Mouse (Mus musculus) heart, embryonic 12.5 days (tissue): Measurements from ENCODE around the gene Matn3. TPM values are rescaled to one million over a fixed set of nuclear protein-coding genes. Genes with fewer than 3 reads are reported as not detected.

Source experiments
- ATAC-seq: fragments of 200-750 bp; cut with Nextera tagmentation; 2 replicates; pipeline ENCODE4 v1.8.0; 2017; ENCODE audit warnings: moderate TSS enrichment, moderate library complexity; ENCODE audit not compliant: insufficient number of reproducible peaks, low FRiP score
- H3K27ac ChIP-seq: fragments of 300-500 bp; sonication (generic); 2 replicates; pipeline ENCODE4 v1.5.1; 2016; ENCODE audit warnings: mild to moderate bottlenecking, moderate library complexity; ENCODE audit not compliant: poor library complexity, severe bottlenecking
- H3K27me3 ChIP-seq: fragments of 300-500 bp; sonication (generic); replicated peaks from 2 replicates; pipeline ENCODE4 v1.6.1; 2016; ENCODE audit warnings: mild to moderate bottlenecking, moderate library complexity
- H3K36me3 ChIP-seq: fragments of 300-500 bp; sonication (generic); 2 replicates; pipeline ENCODE4 v1.6.1; 2016; ENCODE audit warnings: mild to moderate bottlenecking, moderate library complexity
- H3K4me1 ChIP-seq: fragments of 300-500 bp; sonication (generic); replicated peaks from 2 replicates; pipeline ENCODE4 v1.6.1; 2016; ENCODE audit warnings: mild to moderate bottlenecking
- H3K4me2 ChIP-seq: fragments of 300-500 bp; sonication (generic); 2 replicates; pipeline ENCODE4 v1.6.1; 2016; ENCODE audit warnings: mild to moderate bottlenecking, moderate library complexity
- H3K4me3 ChIP-seq: fragments of 300-500 bp; sonication (generic); 2 replicates; pipeline ENCODE4 v1.5.1; 2016; ENCODE audit warnings: mild to moderate bottlenecking
- H3K9ac ChIP-seq: fragments of 300-500 bp; sonication (generic); 2 replicates; pipeline ENCODE4 v1.6.1; 2016; ENCODE audit warnings: mild to moderate bottlenecking, moderate library complexity
- H3K9me3 ChIP-seq: fragments of 300-500 bp; sonication (generic); replicated peaks from 2 replicates; pipeline ENCODE4 v1.6.1; 2016; ENCODE audit warnings: mild to moderate bottlenecking, moderate library complexity
- WGBS: fragments of 180-500 bp; shearing (Covaris S2); methylation state at CpG from one replicate; pipeline ENCODE4 v1.1.7; 2016; 5-methylcytosine and 5-hydroxymethylcytosine counted together
- polyA plus RNA-seq: library from polyadenylated mRNA; unstranded; fragments of >200 nt; fragmentation: Nextera tagmentation; extraction: Ambion mirVana; gene quantifications from 2 replicates; pipeline ENCODE4 v1.2.1, GENCODE M21; 2016

Gene Matn3
- polyA plus RNA-seq, 1 experiment from 2014 or later: 0.77 TPM

GRCm38 (mm10) chr12:8975076-8975475, 27.3 kb downstream of the Matn3 start:
- no peaks in the 10 kb centered on the region for H3K9me3 ChIP-seq
- no peak overlapping the region for H3K27ac ChIP-seq
- H3K27me3 ChIP-seq: no peaks in the 10 kb centered on the region
- no peak overlapping the region for H3K4me2 ChIP-seq
- no peak overlapping the region for H3K9ac ChIP-seq
- no peak for ATAC-seq
- H3K36me3 ChIP-seq: peaks cover 6% of the 10 kb centered on the region
- peaks cover 10% of the 10 kb centered on the region for H3K4me1 ChIP-seq
- 91% methylated on average over 3 of the region's 3 CpGs for WGBS
- H3K4me3 ChIP-seq: no peak overlapping the region

- ATAC-seq: no peak
- no peak overlapping the region for H3K27ac ChIP-seq
- no peak overlapping the region for H3K4me2 ChIP-seq
- peaks cover 3% of the 10 kb centered on the region; the same call in 1 of the 2 replicates for H3K36me3 ChIP-seq
- no peaks in the 10 kb centered on the region for H3K27me3 ChIP-seq
- no peaks in the 10 kb centered on the region for H3K4me1 ChIP-seq
- H3K4me3 ChIP-seq: no peak overlapping the region
- no peaks in the 10 kb centered on the region for H3K9me3 ChIP-seq
- WGBS: 67% methylated on average over 8 of the region's 8 CpGs
- no peak overlapping the region for H3K9ac ChIP-seq
Measured at GRCm38 (mm10) chr12:8993231-8993630, 45.5 kb downstream of the Matn3 start.

- H3K9me3 ChIP-seq: no peaks in the 10 kb centered on the region
- H3K27me3 ChIP-seq: no peaks in the 10 kb centered on the region
- peaks cover 6% of the 10 kb centered on the region; the same call in 1 of the 2 replicates for H3K36me3 ChIP-seq
- 89% methylated on average over 4 of the region's 4 CpGs for WGBS
- no peak overlapping the region for H3K4me2 ChIP-seq
- no peaks in the 10 kb centered on the region for H3K4me1 ChIP-seq
- no peak overlapping the region for H3K4me3 ChIP-seq
- no peak overlapping the region for H3K27ac ChIP-seq
- ATAC-seq: no peak
- H3K9ac ChIP-seq: no peak overlapping the region
Measured at GRCm38 (mm10) chr12:8998318-8998717, 50.6 kb downstream of the Matn3 start.

- Histone ChIP-seq H3K9ac (no peak overlapping the region), H3K4me2 (no peak overlapping the region), H3K9me3 (no peaks in the 10 kb centered on the region), H3K4me1 (no peaks in the 10 kb centered on the region), H3K4me3 (no peak overlapping the region), H3K36me3 (peaks cover 2% of the 10 kb centered on the region; the same call in 1 of the 2 replicates), H3K27me3 (no peaks in the 10 kb centered on the region), H3K27ac (no peak overlapping the region)
- 15% methylated on average over 5 of the region's 5 CpGs for WGBS
- no peak for ATAC-seq
Measured at GRCm38 (mm10) chr12:9002038-9002648, 54.4 kb downstream of the Matn3 start.

GRCm38 (mm10) chr12:9007146-9007545, 59.4 kb downstream of the Matn3 start:
- Histone ChIP-seq H3K9ac (no peak overlapping the region), H3K27me3 (no peaks in the 10 kb centered on the region), H3K27ac (no peak overlapping the region), H3K4me2 (no peak overlapping the region), H3K9me3 (no peaks in the 10 kb centered on the region), H3K4me3 (no peak overlapping the region), H3K4me1 (peaks cover 8% of the 10 kb centered on the region), H3K36me3 (no peaks in the 10 kb centered on the region)
- WGBS: 60% methylated on average over 4 of the region's 4 CpGs
- no peak for ATAC-seq

GRCm38 (mm10) chr12:9007811-9008210, 60.1 kb downstream of the Matn3 start:
- Histone ChIP-seq H3K4me1 (peaks cover 8% of the 10 kb centered on the region), H3K4me3 (no peak overlapping the region), H3K4me2 (no peak overlapping the region), H3K9ac (no peak overlapping the region), H3K27ac (no peak overlapping the region), H3K27me3 (no peaks in the 10 kb centered on the region), H3K36me3 (0 out of 2 replicates have a peak, but pooled peaks cover 3% of the 10 kb centered on the region), H3K9me3 (no peaks in the 10 kb centered on the region)
- ATAC-seq: no peak
- WGBS: 83% methylated on average over 6 of the region's 6 CpGs

- Histone ChIP-seq H3K27ac (no peak overlapping the region), H3K27me3 (no peaks in the 10 kb centered on the region), H3K4me1 (peaks cover 8% of the 10 kb centered on the region), H3K4me3 (no peak overlapping the region), H3K36me3 (0 out of 2 replicates have a peak, but pooled peaks cover 5% of the 10 kb centered on the region), H3K9ac (no peak overlapping the region), H3K9me3 (no peaks in the 10 kb centered on the region), H3K4me2 (no peak overlapping the region)
- 57% methylated on average over 4 of the region's 4 CpGs for WGBS
- no peak for ATAC-seq
Measured at GRCm38 (mm10) chr12:9010311-9010710, 62.6 kb downstream of the Matn3 start.

- Histone ChIP-seq H3K27me3 (no peaks in the 10 kb centered on the region), H3K4me3 (no peak overlapping the region), H3K27ac (no peak overlapping the region), H3K9me3 (no peaks in the 10 kb centered on the region), H3K36me3 (peaks cover 13% of the 10 kb centered on the region; the same call in 1 of the 2 replicates), H3K4me1 (no peaks in the 10 kb centered on the region), H3K4me2 (no peak overlapping the region), H3K9ac (no peak overlapping the region)
- ATAC-seq: no peak
- WGBS: 90% methylated on average over 9 of the region's 9 CpGs
Measured at GRCm38 (mm10) chr12:9016376-9016775, 68.6 kb downstream of the Matn3 start.

- no peak overlapping the region for H3K9ac ChIP-seq
- no peaks in the 10 kb centered on the region for H3K9me3 ChIP-seq
- peaks cover 8% of the 10 kb centered on the region; the same call in 1 of the 2 replicates for H3K36me3 ChIP-seq
- no peaks in the 10 kb centered on the region for H3K27me3 ChIP-seq
- H3K4me1 ChIP-seq: no peaks in the 10 kb centered on the region
- H3K4me2 ChIP-seq: no peak overlapping the region
- WGBS: 87% methylated on average over 8 of the region's 8 CpGs
- H3K27ac ChIP-seq: no peak overlapping the region
- no peak overlapping the region for H3K4me3 ChIP-seq
- no peak for ATAC-seq
Measured at GRCm38 (mm10) chr12:9020431-9020830, 72.7 kb downstream of the Matn3 start.

GRCm38 (mm10) chr12:9020986-9021385, 73.3 kb downstream of the Matn3 start:
- H3K9me3 ChIP-seq: no peaks in the 10 kb centered on the region
- H3K27ac ChIP-seq: no peak overlapping the region
- WGBS: 66% methylated on average over 3 of the region's 3 CpGs
- H3K4me1 ChIP-seq: no peaks in the 10 kb centered on the region
- H3K36me3 ChIP-seq: peaks cover 8% of the 10 kb centered on the region; the same call in 1 of the 2 replicates
- H3K4me3 ChIP-seq: no peak overlapping the region
- H3K4me2 ChIP-seq: no peak overlapping the region
- H3K9ac ChIP-seq: no peak overlapping the region
- ATAC-seq: no peak
- H3K27me3 ChIP-seq: no peaks in the 10 kb centered on the region
